Mouse (Mus musculus): ENCODE measurements around the gene Sltm. TPM values are rescaled to one million over a fixed set of nuclear protein-coding genes. Genes with fewer than 3 reads are reported as not detected.

The Sltm gene
- polyA plus RNA-seq, 1 experiment, result 6.4 TPM

DNA sequence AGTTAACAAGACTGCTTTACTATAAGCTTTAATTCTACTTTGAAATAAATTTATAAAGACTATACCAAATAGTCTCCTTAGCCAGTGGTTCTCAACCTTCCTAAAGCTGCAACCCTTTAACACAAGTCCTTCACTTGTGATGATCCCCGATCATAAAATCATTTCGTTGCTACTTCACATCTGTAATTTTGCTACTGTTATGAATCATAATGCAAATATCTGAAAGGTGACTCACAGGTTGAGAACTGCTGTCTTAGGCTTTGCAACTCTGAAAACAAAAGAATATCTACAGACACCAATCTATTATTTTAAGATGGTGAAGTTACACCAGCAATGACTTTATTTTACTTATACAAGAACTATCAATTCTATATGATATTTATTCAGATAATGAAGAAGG is 94.2 kb downstream of the Sltm start:
- WGBS, result 39% methylated on average over 2 of the region's 2 CpGs

More for the DNA sequence above, 94.2 kb downstream of the Sltm start:
- DNase-seq (ENCODE audit: low read depth, low spot score), result no peak

Other genes with a start within 250 kb of the Sltm start
- gene Ccnb2, start 121.2 kb upstream of the Sltm start, polyA plus RNA-seq (2012; rRNA removed), result 40.2 and 45.3 TPM in 2 replicates
- 15.1 and 28.8 TPM in 2 replicates for gene Rnf111, start 39.0 kb upstream of the Sltm start, polyA plus RNA-seq (2012; rRNA removed)
- 0.56 and 0.96 TPM in 2 replicates for gene Gm10642, start 113.5 kb downstream of the Sltm start, polyA plus RNA-seq (2012; rRNA removed)
- gene Mindy2, start 114.4 kb downstream of the Sltm start, polyA plus RNA-seq (2012; rRNA removed), result 2.8 and 4.2 TPM in 2 replicates
- gene Adam10, start 136.2 kb downstream of the Sltm start, polyA plus RNA-seq (2012; rRNA removed), result 12.9 and 24.1 TPM in 2 replicates

Data from large intestine, adult 2 months (tissue).